Mouse (Mus musculus) right cerebral cortex, postnatal 25 days (tissue): ENCODE measurements around the gene Acin1.

Experiments
- DNase-seq: peaks from one replicate; pipeline ENCODE4 v3.0.0; 2022

Acin1 gene

GRCm38 (mm10) chr14:54603686-54604085, 83.0 kb downstream of the Acin1 start:
- no peak for DNase-seq

DNA sequence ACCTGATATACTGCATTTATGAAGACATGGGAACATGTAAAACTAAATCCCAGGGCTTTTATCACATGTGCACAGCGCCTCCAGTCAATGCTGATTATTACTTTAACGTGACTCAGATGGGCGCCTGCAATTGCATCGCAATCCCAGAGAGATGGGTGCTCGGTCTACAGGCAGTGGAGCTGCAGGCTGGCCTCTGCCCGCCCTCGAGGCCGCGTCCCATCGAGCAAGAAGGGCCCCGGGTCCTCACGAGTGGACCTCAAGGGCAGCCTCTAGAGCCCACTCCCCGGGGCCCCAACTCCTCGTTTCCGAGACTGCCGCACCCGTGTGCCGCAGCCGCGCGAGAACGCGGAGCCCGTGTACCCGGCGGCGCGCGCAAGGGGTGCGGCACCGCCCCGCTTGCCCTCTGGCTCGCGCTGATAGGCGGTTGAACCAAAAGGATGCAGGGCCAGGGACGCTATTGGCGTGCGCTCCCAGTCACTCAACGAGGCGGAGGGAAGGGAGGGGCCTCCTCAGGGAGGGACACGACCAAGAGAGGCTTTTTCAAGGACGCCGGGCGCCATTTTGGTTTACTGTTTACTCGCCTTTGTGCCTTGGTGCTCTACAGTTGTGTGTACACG, 83.6 kb downstream of the Acin1 start:
- DNase-seq: peak; percentile 94

GRCm38 (mm10) chr14:54602613-54603012, 84.1 kb downstream of the Acin1 start:
- no peak for DNase-seq

DNA sequence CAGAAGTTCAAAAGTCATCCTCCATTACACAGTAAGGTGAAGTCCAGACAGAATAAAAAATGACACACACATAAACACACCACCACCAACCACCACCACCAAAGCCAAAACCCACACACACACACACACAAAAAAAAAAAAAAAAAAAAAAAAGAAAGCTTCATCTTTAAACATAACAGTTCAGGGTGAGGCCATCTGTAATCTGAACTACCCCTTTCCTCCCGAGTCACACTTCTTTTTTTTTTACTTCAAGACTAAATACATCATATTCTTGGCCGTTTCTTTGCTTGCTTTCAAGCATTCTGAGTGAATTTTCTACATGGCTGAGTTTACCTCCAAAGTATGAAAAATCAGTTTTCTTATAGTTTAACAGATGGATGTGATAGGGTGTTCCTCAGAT, 85.1 kb downstream of the Acin1 start:
- no peak for DNase-seq

DNA sequence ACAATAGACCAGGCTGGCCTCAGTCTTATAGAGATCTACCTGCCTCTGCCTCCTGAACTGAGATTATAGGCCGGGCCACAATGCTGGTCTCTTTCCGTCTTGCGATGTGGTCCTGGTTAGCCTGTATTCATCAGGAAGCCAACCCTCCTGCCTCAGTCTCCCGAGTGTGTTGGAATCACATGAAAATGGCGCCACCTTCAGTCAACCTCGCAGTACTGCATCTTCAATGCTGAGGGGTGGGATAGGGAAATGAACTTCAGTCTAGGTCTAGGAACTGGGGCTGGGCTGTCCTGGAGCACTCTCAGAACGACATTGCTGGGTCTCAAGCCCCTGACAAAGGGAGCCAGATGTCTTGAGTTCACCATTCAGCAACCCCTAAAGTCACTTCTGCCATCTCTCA, 89.6 kb downstream of the Acin1 start:
- DNase-seq: no peak

DNA sequence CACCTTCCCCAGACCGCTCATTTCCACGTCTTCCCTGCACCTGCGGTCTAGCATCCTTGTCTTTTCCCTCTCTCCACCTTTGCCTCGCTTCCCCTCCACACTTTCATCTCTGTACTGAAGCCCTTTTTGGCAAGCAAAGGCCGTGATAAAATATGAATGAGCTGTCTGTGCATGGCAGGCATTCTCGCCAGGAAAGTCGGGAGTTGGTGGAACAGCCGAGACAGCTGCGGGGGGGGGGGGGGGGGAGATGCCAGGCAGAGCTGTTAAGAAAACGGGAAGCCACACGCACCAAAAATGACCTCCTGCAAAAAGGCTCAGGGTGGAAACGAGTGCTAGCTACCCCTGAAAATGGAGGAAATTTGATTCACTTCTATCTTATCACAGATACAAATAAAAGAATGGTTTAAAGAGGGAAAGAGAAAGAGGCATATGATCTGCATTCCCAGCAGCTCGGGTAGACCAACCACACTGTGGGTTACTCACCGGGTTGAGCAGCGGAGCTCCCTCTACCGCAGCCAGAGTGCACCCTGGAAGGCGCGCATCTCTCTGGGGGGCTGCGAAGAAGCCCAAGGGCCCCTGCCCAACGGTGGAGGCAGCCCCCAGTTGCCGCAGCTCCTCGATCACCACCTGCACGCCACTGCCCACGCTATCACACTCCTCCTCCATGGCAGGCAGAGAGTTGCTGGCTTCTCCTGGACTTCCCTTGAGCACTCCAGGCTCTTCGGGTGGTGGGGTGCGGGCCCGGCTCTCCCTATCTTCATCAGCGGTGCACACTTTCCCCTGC, 91.9 kb downstream of the Acin1 start:
- DNase-seq: peak; percentile 53

GRCm38 (mm10) chr14:54594055-54594454, 92.7 kb downstream of the Acin1 start:
- no peak for DNase-seq

DNA sequence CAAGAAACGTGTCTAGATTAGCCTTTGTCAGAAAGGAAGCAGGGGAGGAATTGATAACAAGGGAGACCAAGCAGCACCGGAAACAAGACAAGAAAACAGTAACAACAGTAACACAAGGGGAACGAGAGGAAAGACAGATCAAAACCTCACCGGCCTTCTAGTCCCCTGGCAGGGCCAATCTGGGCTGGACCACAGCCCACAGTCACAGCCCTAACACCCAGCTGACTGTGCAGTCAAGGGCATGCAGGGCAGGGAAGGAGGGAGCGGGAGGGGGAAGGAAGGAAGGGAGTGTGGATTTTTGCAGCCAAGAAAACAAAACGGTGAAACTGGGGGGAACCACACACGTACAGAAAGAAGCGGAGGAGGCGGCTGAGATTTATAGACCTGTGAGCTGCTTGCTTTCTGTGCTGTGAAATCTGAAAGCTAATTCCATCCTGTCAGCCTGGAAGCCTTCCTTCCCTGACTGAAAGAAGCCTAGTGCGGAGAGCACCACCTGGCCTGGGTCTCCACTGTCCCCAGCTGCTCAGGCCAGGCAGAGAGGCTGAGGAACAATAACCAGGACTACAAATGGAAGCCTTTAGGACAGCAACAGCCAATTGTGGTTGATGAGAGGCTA, 94.3 kb downstream of the Acin1 start:
- peak; percentile 62 for DNase-seq
